Mouse (Mus musculus): Measurements from ENCODE around the gene Olfr765. TPM values are rescaled to one million over a fixed set of nuclear protein-coding genes. Genes with fewer than 3 reads are reported as not detected.
"Not testable (repeated sequence)": the region's sequence is repeated elsewhere in the genome, so short reads cannot be mapped to it uniquely, and the experiment has no call there.

The Olfr765 gene
- not detected in 2 replicates for polyA plus RNA-seq (2015; fragmentation: Nextera tagmentation; extraction: Ambion mirVana)

DNA sequence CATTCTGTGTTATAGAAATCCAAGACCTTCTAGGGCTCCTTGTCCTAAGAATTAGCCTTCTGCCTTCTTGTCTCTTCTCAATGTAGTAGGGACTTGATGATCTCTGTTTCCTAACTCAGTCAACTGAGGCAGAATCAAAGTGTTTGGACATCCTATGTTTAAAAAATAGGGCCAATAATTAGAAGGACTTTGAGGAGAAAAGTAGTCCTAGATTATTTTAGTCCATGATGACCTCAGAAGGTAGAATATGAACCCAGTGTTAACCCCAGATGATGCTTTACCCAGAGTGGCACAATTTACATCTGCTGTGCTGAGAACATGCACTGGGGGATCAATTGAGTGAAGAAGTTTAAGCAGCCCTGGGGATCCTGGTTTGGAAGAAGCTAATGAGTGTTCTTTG, at the start of gene Olfr765:
Gene Olfr765, minus strand, starts transcription at position 101 of the 400 bp plus-strand sequence.
- not testable (repeated sequence) for H3K4me3 ChIP-seq (replicated peaks); H3K36me3 ChIP-seq (replicated peaks); H3K9ac ChIP-seq; H3K9me3 ChIP-seq (replicated peaks); H3K4me1 ChIP-seq (replicated peaks); ATAC-seq (ENCODE audit: insufficient read depth); H3K4me2 ChIP-seq; H3K27ac ChIP-seq (replicated peaks); H3K27me3 ChIP-seq

DNA sequence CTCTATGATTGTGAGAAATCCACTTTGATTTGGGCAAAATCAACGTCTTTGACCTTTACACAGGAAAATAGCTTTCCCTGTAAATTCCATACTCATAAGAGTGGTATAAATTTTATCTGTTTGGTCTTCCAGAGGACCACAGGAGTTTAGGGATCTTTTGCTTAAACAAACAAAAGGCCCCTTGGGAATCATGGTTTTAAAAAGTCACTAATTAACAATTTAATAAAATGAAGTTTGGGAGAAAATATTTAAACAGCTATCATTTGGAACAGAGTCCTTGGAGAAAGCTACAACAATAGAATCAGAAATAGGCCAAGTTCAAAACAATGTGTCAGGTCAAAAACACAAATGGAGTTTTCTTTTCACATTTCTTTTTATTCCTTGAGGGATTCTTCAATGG, 49.5 kb upstream of the Olfr765 start, which contains the start of gene Olfr768:
Gene Olfr768, minus strand, starts transcription at position 101 of the 400 bp plus-strand sequence.
- 44% methylated on average over 1 of the region's 1 CpGs for WGBS (ENCODE audit: insufficient replicate concordance)
- Histone ChIP-seq H3K4me2 (no peak within 1 kb of the TSS), H3K9ac (no peak within 1 kb of the TSS), H3K9me3 (replicated peaks) (no peaks in the 10 kb centered on the region), H3K4me1 (replicated peaks) (no peaks in the 10 kb centered on the region), H3K27ac (replicated peaks) (no peak within 1 kb of the TSS), H3K4me3 (replicated peaks) (no peak within 1 kb of the TSS), H3K27me3 (no peaks in the 10 kb centered on the region), H3K36me3 (replicated peaks) (no peaks in the 10 kb centered on the region)
- ATAC-seq (ENCODE audit: insufficient read depth), result no peak

- not testable (repeated sequence) for H3K27me3 ChIP-seq; H3K4me3 ChIP-seq (replicated peaks); H3K36me3 ChIP-seq (replicated peaks); ATAC-seq (ENCODE audit: insufficient read depth); H3K9me3 ChIP-seq (replicated peaks); H3K27ac ChIP-seq (replicated peaks); H3K9ac ChIP-seq; H3K4me1 ChIP-seq (replicated peaks); H3K4me2 ChIP-seq
These were observed 33.0 kb upstream of the Olfr765 start, which contains the start of gene Olfr767 for GRCm38 (mm10) chr10:129082810-129083209. Gene Olfr767, minus strand, starts transcription at chr10:129082910.

DNA sequence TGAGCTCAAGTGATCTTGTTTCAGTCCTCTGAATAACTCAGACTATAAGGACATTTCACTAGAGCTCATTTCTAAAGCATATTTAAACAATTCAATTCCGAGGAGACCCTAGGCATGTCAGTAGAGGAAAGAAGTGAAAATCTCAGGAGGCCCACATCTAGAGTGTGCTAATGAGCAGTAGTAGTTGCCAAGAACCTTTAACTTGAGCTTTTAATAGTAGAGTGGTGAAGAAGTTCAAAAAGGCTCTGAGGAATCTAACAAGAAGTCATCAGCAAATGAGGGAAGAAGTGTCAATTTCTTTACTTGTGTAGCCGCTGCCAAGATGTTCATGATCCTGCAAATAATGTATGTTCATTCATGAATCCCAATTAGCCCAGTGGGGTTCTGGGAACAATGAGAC, 19.1 kb upstream of the Olfr765 start, which contains the start of gene Olfr766-ps1:
Gene Olfr766-ps1, minus strand, starts transcription at position 101 of the 400 bp plus-strand sequence.
- no peaks in the 10 kb centered on the region for H3K27me3 ChIP-seq
- H3K36me3 ChIP-seq (replicated peaks), result no peaks in the 10 kb centered on the region
- no peak for ATAC-seq (ENCODE audit: insufficient read depth)
- H3K9me3 ChIP-seq (replicated peaks), result no peaks in the 10 kb centered on the region
- H3K4me2 ChIP-seq, result no peak within 1 kb of the TSS
- H3K4me3 ChIP-seq (replicated peaks), result no peak within 1 kb of the TSS
- no peaks in the 10 kb centered on the region for H3K4me1 ChIP-seq (replicated peaks)
- 56% methylated on average over 2 of the region's 2 CpGs for WGBS (ENCODE audit: insufficient replicate concordance)
- no peak within 1 kb of the TSS for H3K9ac ChIP-seq
- no peak within 1 kb of the TSS for H3K27ac ChIP-seq (replicated peaks)

- no peak within 1 kb of the TSS for H3K4me2 ChIP-seq
- H3K4me3 ChIP-seq (replicated peaks), result no peak within 1 kb of the TSS
- no peak within 1 kb of the TSS for H3K9ac ChIP-seq
- no peaks in the 10 kb centered on the region for H3K36me3 ChIP-seq (replicated peaks)
- no peaks in the 10 kb centered on the region for H3K4me1 ChIP-seq (replicated peaks)
- ATAC-seq (ENCODE audit: insufficient read depth), result no peak
- H3K27me3 ChIP-seq, result no peaks in the 10 kb centered on the region
- H3K27ac ChIP-seq (replicated peaks), result no peak within 1 kb of the TSS
- 41% methylated on average over 3 of the region's 3 CpGs for WGBS (ENCODE audit: insufficient replicate concordance)
- H3K9me3 ChIP-seq (replicated peaks), result no peaks in the 10 kb centered on the region
These were observed 10.0 kb downstream of the Olfr765 start, which contains the start of gene Olfr764-ps1 for GRCm38 (mm10) chr10:129039796-129040195. Gene Olfr764-ps1, minus strand, starts transcription at chr10:129039896.

GRCm38 (mm10) chr10:129028343-129028742, 21.5 kb downstream of the Olfr765 start:
- H3K9ac ChIP-seq, result no peak overlapping the region
- WGBS (ENCODE audit: insufficient replicate concordance), result 48% methylated on average over 2 of the region's 2 CpGs
- H3K36me3 ChIP-seq (replicated peaks), result no peaks in the 10 kb centered on the region

DNA sequence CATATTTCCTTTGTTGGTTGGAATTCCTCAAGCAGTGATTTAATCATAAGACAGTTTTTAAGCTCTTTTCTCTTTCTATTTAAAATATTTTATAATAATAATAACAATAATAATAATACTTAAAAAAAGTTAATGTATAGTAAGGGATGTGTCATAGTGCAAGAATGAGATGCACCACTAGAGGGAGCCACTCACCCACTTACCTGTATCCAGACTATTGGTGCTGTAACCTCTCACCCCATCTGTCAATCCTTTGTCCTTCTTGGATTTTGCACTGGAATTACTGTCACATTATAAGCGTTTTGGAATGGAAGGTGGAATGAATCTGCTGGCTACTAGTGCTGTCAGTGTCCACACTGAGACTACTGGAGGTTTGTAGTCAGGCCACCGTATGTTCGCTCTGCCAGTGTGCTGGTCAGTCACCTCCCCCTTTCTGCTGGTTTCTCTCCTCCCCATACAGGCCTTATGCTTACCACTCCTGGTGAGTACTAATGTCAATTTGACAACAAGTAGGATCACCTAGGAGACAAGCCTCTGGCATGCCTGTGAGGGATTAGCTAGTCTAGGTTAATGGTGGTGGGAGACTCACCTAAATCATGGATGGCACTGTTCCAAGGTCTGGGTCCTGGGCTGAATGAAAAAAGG, 23.7 kb downstream of the Olfr765 start:
- 55% methylated on average over 3 of the region's 3 CpGs for WGBS (ENCODE audit: insufficient replicate concordance)
- Histone ChIP-seq H3K4me1 (replicated peaks) (no peaks in the 10 kb centered on the region), H3K4me2 (no peak overlapping the region)

More at GRCm38 (mm10) chr10:129028343-129028742, 21.5 kb downstream of the Olfr765 start:
- H3K9me3 ChIP-seq (replicated peaks), result no peaks in the 10 kb centered on the region
- no peak overlapping the region for H3K4me3 ChIP-seq (replicated peaks)
- no peaks in the 10 kb centered on the region for H3K27me3 ChIP-seq
- no peak for ATAC-seq (ENCODE audit: insufficient read depth)
- no peak overlapping the region for H3K27ac ChIP-seq (replicated peaks)
- H3K4me2 ChIP-seq, result no peak overlapping the region
- H3K4me1 ChIP-seq (replicated peaks), result no peaks in the 10 kb centered on the region

GRCm38 (mm10) chr10:129023319-129023718, 26.5 kb downstream of the Olfr765 start:
- no peak overlapping the region for H3K27ac ChIP-seq (replicated peaks)
- no peak overlapping the region for H3K9ac ChIP-seq
- no peak for ATAC-seq (ENCODE audit: insufficient read depth)
- no peaks in the 10 kb centered on the region for H3K27me3 ChIP-seq
- H3K36me3 ChIP-seq (replicated peaks), result no peaks in the 10 kb centered on the region
- H3K4me3 ChIP-seq (replicated peaks), result no peak overlapping the region
- no peaks in the 10 kb centered on the region for H3K4me1 ChIP-seq (replicated peaks)
- H3K9me3 ChIP-seq (replicated peaks), result no peaks in the 10 kb centered on the region
- no peak overlapping the region for H3K4me2 ChIP-seq

More for the DNA sequence above, 23.7 kb downstream of the Olfr765 start:
- H3K9me3 ChIP-seq (replicated peaks), result no peaks in the 10 kb centered on the region
- ATAC-seq (ENCODE audit: insufficient read depth), result no peak
- no peaks in the 10 kb centered on the region for H3K36me3 ChIP-seq (replicated peaks)
- no peaks in the 10 kb centered on the region for H3K27me3 ChIP-seq
- H3K9ac ChIP-seq, result no peak overlapping the region
- H3K27ac ChIP-seq (replicated peaks), result no peak overlapping the region
- H3K4me3 ChIP-seq (replicated peaks), result no peak overlapping the region

DNA sequence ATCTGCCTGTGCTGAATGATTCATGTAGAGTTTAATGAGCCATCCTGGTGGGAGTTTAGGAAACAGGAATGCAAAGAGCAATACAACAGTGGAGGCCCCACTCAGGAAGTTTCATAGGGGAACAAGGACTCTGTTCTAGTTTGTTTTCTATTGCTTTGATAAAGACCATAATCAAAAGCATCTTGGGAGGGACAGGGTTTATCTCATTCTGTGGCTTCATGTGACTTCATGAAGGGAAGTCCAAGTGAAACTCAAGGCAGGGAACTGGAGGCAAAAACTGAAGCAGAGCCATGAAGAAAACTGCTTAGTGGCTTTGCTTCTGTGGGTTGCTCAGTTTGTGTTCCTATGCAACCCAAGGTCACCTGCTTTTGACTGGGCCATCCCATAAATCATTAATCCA, 35.3 kb downstream of the Olfr765 start:
- Histone ChIP-seq H3K36me3 (replicated peaks) (no peaks in the 10 kb centered on the region), H3K4me3 (replicated peaks) (no peak overlapping the region), H3K9me3 (replicated peaks) (no peaks in the 10 kb centered on the region), H3K27me3 (no peaks in the 10 kb centered on the region), H3K9ac (no peak overlapping the region), H3K4me2 (no peak overlapping the region), H3K4me1 (replicated peaks) (no peaks in the 10 kb centered on the region), H3K27ac (replicated peaks) (no peak overlapping the region)
- no peak for ATAC-seq (ENCODE audit: insufficient read depth)

GRCm38 (mm10) chr10:129011511-129011910, 38.3 kb downstream of the Olfr765 start:
- H3K4me2 ChIP-seq; H3K9ac ChIP-seq; H3K4me1 ChIP-seq (replicated peaks); H3K4me3 ChIP-seq (replicated peaks); ATAC-seq (ENCODE audit: insufficient read depth); H3K27me3 ChIP-seq; H3K27ac ChIP-seq (replicated peaks); H3K36me3 ChIP-seq (replicated peaks); H3K9me3 ChIP-seq (replicated peaks): not testable (repeated sequence)
- WGBS (ENCODE audit: insufficient replicate concordance), result 49% methylated on average over 2 of the region's 5 CpGs

GRCm38 (mm10) chr10:129010288-129010841, 39.4 kb downstream of the Olfr765 start, which contains the start of gene Olfr763:
Gene Olfr763, plus strand, starts transcription at chr10:129010791.
- Histone ChIP-seq H3K27me3 (no peaks in the 10 kb centered on the region), H3K4me2 (no peak within 1 kb of the TSS), H3K4me3 (replicated peaks) (no peak within 1 kb of the TSS), H3K9me3 (replicated peaks) (no peaks in the 10 kb centered on the region), H3K9ac (no peak within 1 kb of the TSS), H3K36me3 (replicated peaks) (no peaks in the 10 kb centered on the region), H3K4me1 (replicated peaks) (no peaks in the 10 kb centered on the region), H3K27ac (replicated peaks) (no peak within 1 kb of the TSS)
- 39% methylated on average over 2 of the region's 2 CpGs for WGBS (ENCODE audit: insufficient replicate concordance)
- no peak for ATAC-seq (ENCODE audit: insufficient read depth)
